16 mouse cellular contexts compared by ENCODE assay signal in the genomic region with DNA sequence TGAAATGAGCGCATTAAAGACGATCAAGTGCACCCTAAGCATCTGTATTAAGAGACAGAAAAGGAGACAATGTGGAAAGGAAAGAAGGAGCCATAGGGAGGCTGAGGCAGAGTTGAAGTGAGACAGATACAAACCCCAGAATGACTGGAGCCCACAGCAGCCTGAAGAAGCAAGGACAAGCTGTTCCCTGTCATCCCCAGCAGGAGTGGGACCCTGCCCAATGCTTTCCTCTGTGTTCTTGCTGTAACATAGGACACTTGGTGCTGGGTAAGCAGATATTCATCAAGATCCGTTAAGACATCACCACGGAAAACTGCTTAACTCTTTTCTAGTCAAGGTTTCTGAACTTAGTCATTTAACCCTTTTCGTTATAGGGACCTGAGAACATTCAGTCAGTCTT.
A peak's percentile ranks its signal among the peaks of the same experiment; 100 is the strongest.
DNase-seq lines count a peak whose midpoint lies in the region; TF ChIP-seq lines count a peak whose summit lies in the region.
"Had no signal": no experiment of that assay in that cellular context is flagged by ENCODE, and none has a peak within 500 bp of the region (broad histone marks: within the 10 kb centered on the region; RNA-seq: fewer than 3 reads in every experiment).

No protein-coding gene starts in this region.

- no peak for TF ChIP-seq CTCF in left cerebral cortex, adult 2 months (IDR thresholded peaks at IDR 0.05)

- peak; percentile 60 to 73 for DNase-seq in cerebellum, postnatal 10 days
- no peak for DNase-seq in cerebellum, adult 9-10 months
- peak; percentile 44 to 54 for DNase-seq in cerebellum, postnatal 14 days
- DNase-seq in cerebellum, adult 8-10 months: no peak
- DNase-seq in left cerebral cortex, postnatal 4 days: peak; percentile 29
- DNase-seq in left cerebral cortex, adult 2 months (ENCODE audit: extremely low spot score in 1 of 2, low spot score in 2 of 2): no peak
- DNase-seq: adrenal gland, adult 2 months; adrenal gland, adult 8-10 months; adrenal gland, postnatal 10 days; adrenal gland, postnatal 14 days; adrenal gland, postnatal 25 days; adrenal gland, postnatal 36 days; B cell, adult 2 months; cerebellum, adult 11 months; cerebellum, adult 11-12 months; cerebellum, adult 18-20 months had no signal

- no peak overlapping the region for H3K4me3 ChIP-seq in left cerebral cortex, adult 2 months

- intact Hi-C loops in left cerebral cortex, postnatal 4 days (cut with DNase I): no loop called here
- intact Hi-C loops in left cerebral cortex, adult 2 months (cut with DNase I): no loop called here

- no peak overlapping the region for H3K27ac ChIP-seq in left cerebral cortex, adult 2 months

Comparison
In these comparisons a context has a peak if more than half of its experiments do, and no peak if none do; other contexts are left out.
1. DNase-seq: peak in cerebellum, postnatal 10 days (2 of 2), cerebellum, postnatal 14 days (2 of 2) and left cerebral cortex, postnatal 4 days (single experiment); none in cerebellum, adult 9-10 months (single experiment), cerebellum, adult 8-10 months (single experiment) and left cerebral cortex, adult 2 months (0 of 2).